Mouse (Mus musculus): ENCODE measurements around the gene Lrp10. TPM values are rescaled to one million over a fixed set of nuclear protein-coding genes. Genes with fewer than 3 reads are reported as not detected.

The Lrp10 gene
- polyA plus RNA-seq, 1 experiment from 2014 or later = 60.6 TPM

GRCm38 (mm10) chr14:54427696-54428095 is 36.2 kb upstream of the Lrp10 start:
- H3K9ac ChIP-seq = no peak overlapping the region
- peaks cover 2% of the 10 kb centered on the region; the same call in 1 of the 2 replicates for H3K36me3 ChIP-seq
- peaks cover 21% of the 10 kb centered on the region for H3K4me1 ChIP-seq (replicated peaks)
- no peak overlapping the region for H3K27ac ChIP-seq
- no peaks in the 10 kb centered on the region for H3K9me3 ChIP-seq
- peak overlapping the region; percentile 91; the same call in 1 of the 2 replicates for H3K4me3 ChIP-seq (replicated peaks)
- H3K4me2 ChIP-seq (replicated peaks) = peak overlapping the region; percentile 62
- no peaks in the 10 kb centered on the region for H3K27me3 ChIP-seq (replicated peaks)
- WGBS = 90% methylated on average over 7 of the region's 7 CpGs
- no peak for ATAC-seq

- WGBS = 73% methylated on average over 5 of the region's 5 CpGs
- Histone ChIP-seq H3K4me1 (replicated peaks) (peaks cover 25% of the 10 kb centered on the region), H3K4me2 (replicated peaks) (no peak overlapping the region), H3K27ac (no peak overlapping the region), H3K4me3 (replicated peaks) (no peak overlapping the region), H3K9me3 (no peaks in the 10 kb centered on the region), H3K9ac (no peak overlapping the region), H3K36me3 (peaks cover 2% of the 10 kb centered on the region; the same call in 1 of the 2 replicates), H3K27me3 (replicated peaks) (no peaks in the 10 kb centered on the region)
- no peak for ATAC-seq
Observed at GRCm38 (mm10) chr14:54428421-54428820, 35.5 kb upstream of the Lrp10 start.

- H3K27me3 ChIP-seq (replicated peaks) = no peaks in the 10 kb centered on the region
- ATAC-seq = no peak
- 49% methylated on average over 7 of the region's 7 CpGs for WGBS
- H3K36me3 ChIP-seq = peaks cover 2% of the 10 kb centered on the region; the same call in 1 of the 2 replicates
- H3K9ac ChIP-seq = no peak overlapping the region
- peaks cover 34% of the 10 kb centered on the region for H3K4me1 ChIP-seq (replicated peaks)
- H3K27ac ChIP-seq = peak overlapping the region; percentile 97; the same call in 1 of the 2 replicates
- H3K4me3 ChIP-seq (replicated peaks) = no peak overlapping the region
- peak overlapping the region; percentile 77; the same call in 1 of the 2 replicates for H3K4me2 ChIP-seq (replicated peaks)
- H3K9me3 ChIP-seq = no peaks in the 10 kb centered on the region
Observed at GRCm38 (mm10) chr14:54429332-54430093, 34.4 kb upstream of the Lrp10 start.

- Histone ChIP-seq H3K27ac (peak overlapping the region; percentile 97), H3K4me1 (replicated peaks) (peaks cover 39% of the 10 kb centered on the region), H3K4me3 (replicated peaks) (peak overlapping the region; percentile 77), H3K9ac (peak overlapping the region; percentile 98), H3K36me3 (peaks cover 2% of the 10 kb centered on the region; the same call in 1 of the 2 replicates), H3K4me2 (replicated peaks) (peak overlapping the region; percentile 77), H3K27me3 (replicated peaks) (no peaks in the 10 kb centered on the region), H3K9me3 (no peaks in the 10 kb centered on the region)
- ATAC-seq = no peak
- WGBS = 6% methylated on average over 18 of the region's 18 CpGs
Observed at GRCm38 (mm10) chr14:54430406-54431145, 33.4 kb upstream of the Lrp10 start.

GRCm38 (mm10) chr14:54431334-54432077 is 32.4 kb upstream of the Lrp10 start, which contains the start of gene Mmp14:
Gene Mmp14, plus strand, starts transcription at chr14:54431612.
- Histone ChIP-seq H3K4me2 (replicated peaks) (peak within 1 kb of the TSS; percentile 77), H3K36me3 (peaks cover 6% of the 10 kb centered on the region), H3K27ac (peak within 1 kb of the TSS; percentile 97), H3K4me3 (replicated peaks) (peak within 1 kb of the TSS; percentile 77), H3K4me1 (replicated peaks) (peaks cover 39% of the 10 kb centered on the region), H3K27me3 (replicated peaks) (no peaks in the 10 kb centered on the region), H3K9ac (peak within 1 kb of the TSS; percentile 98), H3K9me3 (no peaks in the 10 kb centered on the region)
- WGBS = 0% methylated on average over 48 of the region's 49 CpGs
- peak; percentile 48 for ATAC-seq

GRCm38 (mm10) chr14:54432078-54432836 is 31.7 kb upstream of the Lrp10 start:
- ATAC-seq = peak; percentile 24
- Histone ChIP-seq H3K4me2 (replicated peaks) (peak overlapping the region; percentile 77), H3K4me1 (replicated peaks) (peaks cover 39% of the 10 kb centered on the region), H3K27ac (peak overlapping the region; percentile 97), H3K9me3 (no peaks in the 10 kb centered on the region), H3K9ac (peak overlapping the region; percentile 98), H3K36me3 (peaks cover 13% of the 10 kb centered on the region), H3K27me3 (replicated peaks) (no peaks in the 10 kb centered on the region), H3K4me3 (replicated peaks) (peak overlapping the region; percentile 77)
- WGBS = 1% methylated on average over 54 of the region's 54 CpGs

GRCm38 (mm10) chr14:54432837-54433830 is 30.8 kb upstream of the Lrp10 start:
- Histone ChIP-seq H3K9ac (peak overlapping the region; percentile 98), H3K9me3 (no peaks in the 10 kb centered on the region), H3K27me3 (replicated peaks) (no peaks in the 10 kb centered on the region), H3K36me3 (peaks cover 18% of the 10 kb centered on the region), H3K4me3 (replicated peaks) (peak overlapping the region; percentile 77), H3K27ac (peak overlapping the region; percentile 97), H3K4me1 (replicated peaks) (peaks cover 36% of the 10 kb centered on the region), H3K4me2 (replicated peaks) (peak overlapping the region; percentile 77)
- 23% methylated on average over 17 of the region's 17 CpGs for WGBS
- ATAC-seq = 0 out of 2 replicates have a peak, but pooled peaks have one; percentile 3

GRCm38 (mm10) chr14:54433941-54434531 is 29.9 kb upstream of the Lrp10 start:
- Histone ChIP-seq H3K36me3 (peaks cover 25% of the 10 kb centered on the region), H3K9me3 (no peaks in the 10 kb centered on the region), H3K4me3 (replicated peaks) (peak overlapping the region; percentile 77), H3K9ac (peak overlapping the region; percentile 98), H3K4me1 (replicated peaks) (peaks cover 36% of the 10 kb centered on the region), H3K27me3 (replicated peaks) (no peaks in the 10 kb centered on the region), H3K27ac (peak overlapping the region; percentile 97; the same call in 1 of the 2 replicates), H3K4me2 (replicated peaks) (peak overlapping the region; percentile 77)
- no peak for ATAC-seq
- WGBS = 40% methylated on average over 12 of the region's 12 CpGs

- no peaks in the 10 kb centered on the region for H3K27me3 ChIP-seq (replicated peaks)
- 81% methylated on average over 11 of the region's 11 CpGs for WGBS
- H3K9ac ChIP-seq = no peak overlapping the region
- no peak for ATAC-seq
- no peak overlapping the region for H3K27ac ChIP-seq
- H3K4me2 ChIP-seq (replicated peaks) = no peak overlapping the region
- H3K4me1 ChIP-seq (replicated peaks) = peaks cover 23% of the 10 kb centered on the region
- H3K9me3 ChIP-seq = no peaks in the 10 kb centered on the region
- no peak overlapping the region for H3K4me3 ChIP-seq (replicated peaks)
- H3K36me3 ChIP-seq = peaks cover 32% of the 10 kb centered on the region
Observed at GRCm38 (mm10) chr14:54435194-54435918, 28.6 kb upstream of the Lrp10 start.

- Histone ChIP-seq H3K4me1 (replicated peaks) (peaks cover 22% of the 10 kb centered on the region), H3K27ac (no peak overlapping the region), H3K4me3 (replicated peaks) (no peak overlapping the region), H3K27me3 (replicated peaks) (no peaks in the 10 kb centered on the region), H3K4me2 (replicated peaks) (no peak overlapping the region), H3K9ac (no peak overlapping the region), H3K36me3 (peaks cover 41% of the 10 kb centered on the region), H3K9me3 (no peaks in the 10 kb centered on the region)
- WGBS = 88% methylated on average over 12 of the region's 12 CpGs
- no peak for ATAC-seq
Observed at GRCm38 (mm10) chr14:54439155-54439554, 24.8 kb upstream of the Lrp10 start.
